Mouse (Mus musculus): ENCODE results near the gene Ppil1. TPM values are rescaled to one million over a fixed set of nuclear protein-coding genes. Genes with fewer than 3 reads are reported as not detected.

Ppil1 gene
- polyA plus RNA-seq, 1 experiment, result 5.0 TPM

GRCm38 (mm10) chr17:29249512-29249911 lies 14.5 kb downstream of the Ppil1 start:
- TF ChIP-seq GATA1 (IDR thresholded peaks at IDR 0.05; ENCODE audit: low read length) (no peak), TAL1 (IDR thresholded peaks at IDR 0.05; ENCODE audit: low read length) (no peak)
- H3K36me3 ChIP-seq (ENCODE audit: control insufficient read depth), result peaks cover 71% of the 10 kb centered on the region

GRCm38 (mm10) chr17:29247881-29248280 lies 16.1 kb downstream of the Ppil1 start:
- Histone ChIP-seq H3K4me3 (replicated peaks) (no peak overlapping the region), H3K4me1 (ENCODE audit: control insufficient read depth) (no peaks in the 10 kb centered on the region), H3K27me3 (ENCODE audit: control insufficient read depth) (peaks cover 11% of the 10 kb centered on the region; the same call in 1 of the 2 replicates), H3K36me3 (ENCODE audit: control insufficient read depth) (peaks cover 55% of the 10 kb centered on the region), H3K9me3 (ENCODE audit: control insufficient read depth, low read length) (no peaks in the 10 kb centered on the region)
- TF ChIP-seq GATA1 (IDR thresholded peaks at IDR 0.05; ENCODE audit: low read length), result no peak
- no peak for TF ChIP-seq TAL1 (IDR thresholded peaks at IDR 0.05; ENCODE audit: low read length)

More at GRCm38 (mm10) chr17:29249512-29249911, 14.5 kb downstream of the Ppil1 start:
- Histone ChIP-seq H3K9me3 (ENCODE audit: control insufficient read depth, low read length) (no peaks in the 10 kb centered on the region), H3K4me3 (replicated peaks) (no peak overlapping the region), H3K27me3 (ENCODE audit: control insufficient read depth) (peaks cover 2% of the 10 kb centered on the region; the same call in 1 of the 2 replicates), H3K4me1 (ENCODE audit: control insufficient read depth) (peaks cover 6% of the 10 kb centered on the region)

- peaks cover 18% of the 10 kb centered on the region for H3K27me3 ChIP-seq (ENCODE audit: control insufficient read depth)
- H3K4me3 ChIP-seq (replicated peaks), result no peak overlapping the region
- no peaks in the 10 kb centered on the region for H3K9me3 ChIP-seq (ENCODE audit: control insufficient read depth, low read length)
- H3K4me1 ChIP-seq (ENCODE audit: control insufficient read depth), result no peaks in the 10 kb centered on the region
- TF ChIP-seq TAL1 (IDR thresholded peaks at IDR 0.05; ENCODE audit: low read length), result no peak
- peaks cover 42% of the 10 kb centered on the region for H3K36me3 ChIP-seq (ENCODE audit: control insufficient read depth)
Observed at GRCm38 (mm10) chr17:29246602-29247001, 17.4 kb downstream of the Ppil1 start.

- Histone ChIP-seq H3K27me3 (ENCODE audit: control insufficient read depth) (peaks cover 18% of the 10 kb centered on the region), H3K4me1 (ENCODE audit: control insufficient read depth) (no peaks in the 10 kb centered on the region), H3K9me3 (ENCODE audit: control insufficient read depth, low read length) (no peaks in the 10 kb centered on the region), H3K4me3 (replicated peaks) (no peak overlapping the region), H3K36me3 (ENCODE audit: control insufficient read depth) (peaks cover 33% of the 10 kb centered on the region)
- TF ChIP-seq GATA1 (IDR thresholded peaks at IDR 0.05; ENCODE audit: low read length) (no peak), TAL1 (IDR thresholded peaks at IDR 0.05; ENCODE audit: low read length) (no peak)
Observed at GRCm38 (mm10) chr17:29245725-29246124, 18.3 kb downstream of the Ppil1 start.

GRCm38 (mm10) chr17:29244912-29245311 lies 19.1 kb downstream of the Ppil1 start:
- peaks cover 26% of the 10 kb centered on the region for H3K27me3 ChIP-seq (ENCODE audit: control insufficient read depth)
- no peak for TF ChIP-seq TAL1 (IDR thresholded peaks at IDR 0.05; ENCODE audit: low read length)
- TF ChIP-seq GATA1 (IDR thresholded peaks at IDR 0.05; ENCODE audit: low read length), result no peak
- no peaks in the 10 kb centered on the region for H3K4me1 ChIP-seq (ENCODE audit: control insufficient read depth)
- peaks cover 25% of the 10 kb centered on the region for H3K36me3 ChIP-seq (ENCODE audit: control insufficient read depth)
- H3K9me3 ChIP-seq (ENCODE audit: control insufficient read depth, low read length), result no peaks in the 10 kb centered on the region
- no peak overlapping the region for H3K4me3 ChIP-seq (replicated peaks)

GRCm38 (mm10) chr17:29238421-29238945 lies 25.5 kb downstream of the Ppil1 start:
- Histone ChIP-seq H3K27me3 (ENCODE audit: control insufficient read depth) (peaks cover 77% of the 10 kb centered on the region), H3K36me3 (ENCODE audit: control insufficient read depth) (no peaks in the 10 kb centered on the region), H3K4me1 (ENCODE audit: control insufficient read depth) (0 out of 2 replicates have a peak, but pooled peaks cover 1% of the 10 kb centered on the region), H3K4me3 (replicated peaks) (no peak overlapping the region), H3K9me3 (ENCODE audit: control insufficient read depth, low read length) (no peaks in the 10 kb centered on the region)
- TF ChIP-seq GATA1 (IDR thresholded peaks at IDR 0.05; ENCODE audit: low read length) (no peak), TAL1 (IDR thresholded peaks at IDR 0.05; ENCODE audit: low read length) (no peak)

GRCm38 (mm10) chr17:29237772-29238420 lies 26.1 kb downstream of the Ppil1 start, which contains the start of gene Cpne5:
Gene Cpne5 (minus strand): TSS chr17:29238167.
- Histone ChIP-seq H3K36me3 (ENCODE audit: control insufficient read depth) (no peaks in the 10 kb centered on the region), H3K4me3 (replicated peaks) (no peak within 1 kb of the TSS), H3K4me1 (ENCODE audit: control insufficient read depth) (0 out of 2 replicates have a peak, but pooled peaks cover 1% of the 10 kb centered on the region), H3K27me3 (ENCODE audit: control insufficient read depth) (peaks cover 72% of the 10 kb centered on the region), H3K9me3 (ENCODE audit: control insufficient read depth, low read length) (no peaks in the 10 kb centered on the region)
- TF ChIP-seq TAL1 (IDR thresholded peaks at IDR 0.05; ENCODE audit: low read length) (no peak), GATA1 (IDR thresholded peaks at IDR 0.05; ENCODE audit: low read length) (no peak)

GRCm38 (mm10) chr17:29237267-29237771 lies 26.7 kb downstream of the Ppil1 start:
- Histone ChIP-seq H3K36me3 (ENCODE audit: control insufficient read depth) (no peaks in the 10 kb centered on the region), H3K9me3 (ENCODE audit: control insufficient read depth, low read length) (no peaks in the 10 kb centered on the region), H3K4me3 (replicated peaks) (no peak overlapping the region), H3K27me3 (ENCODE audit: control insufficient read depth) (peaks cover 70% of the 10 kb centered on the region), H3K4me1 (ENCODE audit: control insufficient read depth) (0 out of 2 replicates have a peak, but pooled peaks cover 1% of the 10 kb centered on the region)
- no peak for TF ChIP-seq TAL1 (IDR thresholded peaks at IDR 0.05; ENCODE audit: low read length)
- TF ChIP-seq GATA1 (IDR thresholded peaks at IDR 0.05; ENCODE audit: low read length), result no peak

- Histone ChIP-seq H3K27me3 (ENCODE audit: control insufficient read depth) (peaks cover 65% of the 10 kb centered on the region), H3K36me3 (ENCODE audit: control insufficient read depth) (no peaks in the 10 kb centered on the region), H3K4me3 (replicated peaks) (no peak overlapping the region), H3K9me3 (ENCODE audit: control insufficient read depth, low read length) (no peaks in the 10 kb centered on the region), H3K4me1 (ENCODE audit: control insufficient read depth) (0 out of 2 replicates have a peak, but pooled peaks cover 1% of the 10 kb centered on the region)
- no peak for TF ChIP-seq TAL1 (IDR thresholded peaks at IDR 0.05; ENCODE audit: low read length)
- no peak for TF ChIP-seq GATA1 (IDR thresholded peaks at IDR 0.05; ENCODE audit: low read length)
Observed at GRCm38 (mm10) chr17:29236111-29236510, 27.9 kb downstream of the Ppil1 start.
